Mouse (Mus musculus) thymus, postnatal 0 days (tissue): ENCODE results near the gene Stxbp3. TPM values are rescaled to one million over a fixed set of nuclear protein-coding genes. Genes with fewer than 3 reads are reported as not detected.
"Not testable (repeated sequence)": the region's sequence is repeated elsewhere in the genome, so short reads cannot be mapped to it uniquely, and the experiment has no call there.

Experiments
- DNase-seq: peaks from one replicate; pipeline ENCODE4 v3.0.0-alpha.2; 2015; ENCODE audit warnings: low spot score
- polyA plus RNA-seq: library from polyadenylated mRNA; unstranded; fragments of >200 nt; fragmentation: Nextera tagmentation; extraction: Ambion mirVana; gene quantifications from 2 replicates; pipeline ENCODE4 v1.2.1, GENCODE M21; 2015

The Stxbp3 gene
- 43.5 and 51.6 TPM in 2 replicates for polyA plus RNA-seq

DNA sequence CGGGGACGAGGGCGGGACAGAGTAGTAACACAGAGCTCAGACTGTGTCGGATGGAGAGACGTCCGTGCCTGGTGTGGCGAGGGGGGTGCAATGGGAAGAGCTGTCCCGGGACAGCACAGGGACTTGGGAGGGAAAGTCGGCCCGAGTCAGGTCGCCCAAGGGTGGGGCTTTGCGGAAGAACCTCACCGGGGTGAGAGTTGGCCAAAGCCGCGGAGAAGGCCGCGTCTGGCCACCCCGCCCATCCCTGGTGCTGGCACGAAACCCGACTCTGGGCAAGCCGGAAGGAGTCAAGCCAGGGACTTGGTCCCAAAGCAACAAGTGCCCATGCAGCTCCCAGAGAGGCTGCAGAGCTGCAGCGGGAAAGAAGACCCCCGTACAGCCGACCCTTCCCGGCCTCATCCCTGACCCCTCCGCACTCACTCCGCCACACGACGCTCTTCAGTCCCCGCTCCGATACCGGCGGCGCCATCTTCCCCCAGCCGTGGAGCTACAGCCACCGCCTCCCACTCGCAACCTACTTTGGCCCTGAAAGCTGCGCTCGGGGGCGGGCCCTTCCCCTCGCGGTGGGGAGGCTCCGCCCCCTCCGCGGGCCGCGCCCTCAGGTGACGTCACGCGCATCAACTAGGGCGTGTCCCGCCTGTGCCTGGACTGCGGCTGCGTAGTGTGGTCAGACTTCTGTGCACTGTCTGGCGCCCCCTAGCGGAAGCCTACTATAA lies at the start of gene Stxbp3:
Gene Stxbp3, minus strand, starts transcription at position 527 of the 716 bp plus-strand sequence.
- peak; percentile 99 for DNase-seq

DNA sequence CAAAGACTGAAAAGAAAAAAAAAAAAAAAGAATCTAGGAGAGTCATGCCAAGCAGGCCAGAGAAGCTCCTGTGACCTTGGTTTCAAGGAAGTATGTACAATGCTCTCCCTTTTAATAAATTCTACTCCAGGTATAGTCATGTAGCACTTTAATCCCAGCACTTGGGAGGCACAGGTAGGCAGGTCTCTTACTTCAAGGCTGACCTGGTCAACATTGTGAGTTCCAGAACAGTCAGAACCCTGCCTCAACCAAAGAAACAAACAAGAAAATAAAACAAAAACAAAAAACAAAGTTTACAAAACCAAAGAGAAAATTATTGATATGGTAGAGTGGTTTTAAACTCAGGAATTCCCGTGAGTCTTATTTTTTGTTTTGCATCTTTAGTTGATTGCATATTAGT lies 49.6 kb upstream of the Stxbp3 start, which contains the start of gene Fndc7:
Gene Fndc7, minus strand, starts transcription at position 101 of the 400 bp plus-strand sequence.
- DNase-seq: no peak

DNA sequence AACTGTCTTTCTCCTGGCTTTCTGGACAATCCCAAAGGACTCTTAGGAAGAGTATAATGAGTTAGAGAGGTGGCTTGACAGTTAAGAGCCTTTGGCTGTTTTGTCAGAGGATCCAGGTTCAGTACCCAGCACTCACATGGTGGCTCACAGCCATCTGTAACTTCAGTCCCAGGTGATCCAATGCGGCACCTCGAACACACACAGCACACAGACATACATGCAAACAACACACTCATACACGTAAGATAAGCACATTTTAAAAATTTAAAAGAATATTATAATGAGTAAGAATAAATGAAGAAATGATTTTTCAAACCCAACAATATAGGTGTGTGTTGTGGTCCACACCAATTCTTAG lies 47.3 kb upstream of the Stxbp3 start:
- no peak for DNase-seq

DNA sequence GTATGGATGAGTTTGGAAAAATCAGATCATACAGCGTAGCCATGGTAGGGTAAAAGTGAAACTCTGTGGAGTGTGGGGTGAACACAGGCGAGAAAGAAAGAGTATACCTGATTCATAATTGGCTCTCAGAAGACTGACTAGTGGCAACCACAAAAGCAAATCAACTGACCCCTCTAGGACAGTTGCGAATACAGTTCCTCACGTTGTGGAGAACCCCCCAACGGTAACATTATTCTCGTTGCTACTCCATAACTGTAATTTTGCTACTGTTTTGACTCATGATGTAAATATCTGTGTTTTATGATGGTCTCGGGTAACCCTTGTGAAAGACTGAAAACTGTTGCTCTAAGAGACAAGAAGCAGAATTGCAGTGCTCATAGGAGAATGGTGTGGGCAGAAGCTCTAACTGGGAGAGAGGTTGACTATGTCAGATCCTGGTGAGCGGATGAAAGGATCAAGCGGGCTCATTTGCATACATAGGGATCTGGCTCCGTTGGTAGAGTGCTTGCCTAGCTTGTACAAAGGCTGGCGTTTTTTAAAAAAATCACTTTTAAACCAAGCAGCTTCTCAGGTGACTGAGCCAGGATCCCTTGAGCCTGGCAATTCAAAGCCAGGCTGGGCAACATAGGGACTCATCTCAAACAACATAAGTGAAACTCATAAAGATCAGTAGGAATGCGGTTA lies 46.8 kb upstream of the Stxbp3 start:
- DNase-seq: no peak

DNA sequence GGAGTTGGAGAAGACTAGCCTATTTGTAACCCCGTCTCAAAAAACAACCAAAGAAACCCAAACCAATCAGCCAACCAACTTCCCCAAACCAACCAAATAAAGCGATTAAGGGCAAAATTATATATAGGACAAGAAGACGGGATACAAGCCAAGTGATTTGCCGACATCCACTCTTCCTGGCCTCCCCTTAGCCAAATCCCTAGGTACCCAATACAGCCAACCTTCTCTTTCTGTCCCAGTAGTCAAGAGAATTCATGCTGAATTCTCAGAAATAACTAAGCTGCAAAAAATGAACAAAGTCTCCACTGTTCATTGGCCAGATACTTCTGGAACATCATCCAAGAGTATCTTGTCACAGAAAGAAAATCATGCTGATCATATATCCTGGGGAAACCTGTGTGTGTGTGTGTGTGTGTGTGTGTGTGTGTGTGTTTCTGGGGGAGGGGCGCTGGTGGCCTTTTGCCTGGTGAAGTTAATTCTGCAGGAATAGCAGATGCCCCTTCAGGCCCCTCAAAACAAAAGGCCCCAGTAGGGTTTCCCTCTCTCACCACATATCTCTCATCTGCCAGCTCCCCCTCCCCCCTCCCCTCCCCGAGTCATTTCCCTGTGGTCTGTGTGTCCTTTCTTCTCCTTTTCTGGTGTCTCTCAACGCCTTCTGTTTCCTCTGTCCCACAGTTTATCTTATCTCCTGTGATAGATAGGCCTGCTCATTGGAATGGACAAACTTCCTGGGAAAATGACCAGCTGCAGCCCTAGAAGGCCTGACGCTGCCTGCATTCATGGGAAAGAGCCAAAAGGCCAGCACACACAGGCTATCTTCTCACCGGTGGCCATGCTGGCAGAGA lies 45.6 kb upstream of the Stxbp3 start:
- peak; percentile 51 for DNase-seq

DNA sequence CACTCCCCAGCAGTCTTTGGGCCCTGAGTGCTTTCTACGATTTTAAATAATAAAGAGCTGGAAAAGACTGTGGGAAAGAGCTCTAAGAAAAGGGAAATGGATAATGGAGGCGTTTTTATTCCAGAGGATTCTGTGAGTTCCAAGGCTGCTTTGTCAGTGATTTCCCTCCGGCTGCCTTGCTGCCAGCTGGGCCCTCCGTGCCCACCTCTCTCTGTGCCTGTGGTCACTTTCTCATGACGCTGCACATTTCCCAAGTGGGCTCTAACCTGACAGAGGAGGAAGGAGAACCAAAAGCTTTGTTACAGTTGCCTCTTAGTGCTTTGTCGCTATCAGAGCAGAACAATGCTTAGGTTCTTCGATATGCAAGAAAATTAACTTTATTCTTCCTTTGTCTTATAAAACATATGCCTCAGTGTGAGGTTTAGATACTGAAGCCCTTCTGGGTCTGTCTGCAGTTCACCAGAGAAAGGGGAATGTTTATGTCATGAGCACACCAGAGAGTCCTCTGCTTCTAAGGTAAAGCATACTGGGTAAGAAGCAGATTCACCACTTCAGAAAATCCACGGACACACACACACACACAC lies 44.5 kb upstream of the Stxbp3 start:
- no peak for DNase-seq

DNA sequence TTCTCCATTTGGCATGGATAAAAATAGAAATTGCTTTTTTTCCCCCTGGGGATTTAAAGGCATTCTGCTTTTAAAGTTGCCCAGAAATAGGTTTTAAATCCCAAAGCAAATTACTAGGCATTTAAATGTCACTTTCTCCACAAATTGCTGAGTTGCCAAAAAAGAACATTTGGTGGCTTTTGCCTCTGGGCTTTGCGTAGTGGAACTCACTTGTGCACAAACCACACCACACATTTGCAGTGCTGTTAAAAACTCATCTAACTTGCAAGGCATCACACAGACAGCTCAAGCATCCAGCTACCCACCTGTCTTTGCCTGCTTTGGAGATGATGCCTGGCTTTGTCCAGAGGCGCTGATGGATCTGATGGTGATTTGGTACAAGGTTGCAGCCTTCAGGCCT lies 42.7 kb upstream of the Stxbp3 start:
- no peak for DNase-seq

DNA sequence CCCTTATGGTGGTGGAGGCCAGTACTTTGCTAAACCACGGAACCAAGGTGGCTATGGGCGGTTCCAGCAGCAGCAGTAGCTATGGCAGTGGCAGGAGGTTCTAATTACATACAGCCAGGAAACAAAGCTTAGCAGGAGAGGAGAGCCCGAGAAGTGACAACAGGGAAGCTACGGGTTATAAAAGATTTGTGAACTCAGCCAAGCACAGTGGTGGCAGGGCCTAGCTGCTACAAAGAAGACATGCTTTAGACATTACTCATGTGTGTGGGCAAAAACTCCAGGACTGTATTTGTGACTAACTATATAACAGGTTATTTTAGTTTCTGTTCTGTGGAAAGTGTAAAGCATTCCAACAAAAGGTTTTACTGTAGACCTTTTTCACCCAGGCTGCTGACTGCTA lies 41.5 kb upstream of the Stxbp3 start:
- not testable (repeated sequence) for DNase-seq

DNA sequence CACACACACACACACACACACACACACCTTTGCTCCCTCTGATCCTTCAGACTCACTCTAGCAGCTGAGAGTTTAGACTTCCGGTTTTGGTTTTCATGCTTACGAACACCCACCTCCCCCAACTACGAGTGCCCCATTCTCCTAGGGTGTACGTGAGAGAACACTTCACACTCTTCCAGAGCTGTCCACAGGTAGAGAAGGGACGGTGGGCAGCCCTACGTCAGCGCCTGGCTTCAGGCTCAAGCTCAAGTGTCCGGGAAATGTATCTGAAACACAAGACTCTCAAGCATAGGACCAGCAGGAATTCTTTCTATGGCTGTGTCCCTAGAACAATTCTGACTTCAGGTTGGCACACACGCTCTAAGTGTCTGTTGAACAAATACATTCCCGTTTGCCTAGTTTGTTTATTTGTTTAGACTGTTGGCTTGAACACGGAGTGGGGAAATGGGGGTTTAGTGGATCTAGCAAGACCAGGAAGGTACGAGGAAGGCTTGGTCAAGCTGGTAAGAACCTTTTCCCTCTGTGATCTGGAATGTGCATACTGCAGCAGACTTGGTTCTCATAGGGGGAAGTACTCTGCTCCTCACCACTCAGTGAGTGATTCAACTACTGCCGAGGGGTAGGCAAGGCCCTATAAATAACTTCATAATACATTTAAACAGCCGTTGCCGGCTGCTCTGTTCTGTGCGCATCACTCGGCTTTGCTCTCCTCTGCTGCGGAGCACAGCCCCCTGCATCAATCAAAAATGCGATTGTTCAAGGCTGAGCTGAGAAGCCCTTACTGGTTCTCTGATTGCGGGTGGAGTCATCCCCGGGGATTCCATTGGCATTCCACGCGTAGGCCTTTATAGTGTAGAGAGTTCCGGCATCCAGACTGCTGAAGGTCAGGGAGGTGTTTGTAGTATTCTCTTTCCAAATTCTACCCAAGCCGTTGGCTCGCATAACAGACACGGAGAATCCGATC lies 40.5 kb upstream of the Stxbp3 start:
- DNase-seq: peak; percentile 83

DNA sequence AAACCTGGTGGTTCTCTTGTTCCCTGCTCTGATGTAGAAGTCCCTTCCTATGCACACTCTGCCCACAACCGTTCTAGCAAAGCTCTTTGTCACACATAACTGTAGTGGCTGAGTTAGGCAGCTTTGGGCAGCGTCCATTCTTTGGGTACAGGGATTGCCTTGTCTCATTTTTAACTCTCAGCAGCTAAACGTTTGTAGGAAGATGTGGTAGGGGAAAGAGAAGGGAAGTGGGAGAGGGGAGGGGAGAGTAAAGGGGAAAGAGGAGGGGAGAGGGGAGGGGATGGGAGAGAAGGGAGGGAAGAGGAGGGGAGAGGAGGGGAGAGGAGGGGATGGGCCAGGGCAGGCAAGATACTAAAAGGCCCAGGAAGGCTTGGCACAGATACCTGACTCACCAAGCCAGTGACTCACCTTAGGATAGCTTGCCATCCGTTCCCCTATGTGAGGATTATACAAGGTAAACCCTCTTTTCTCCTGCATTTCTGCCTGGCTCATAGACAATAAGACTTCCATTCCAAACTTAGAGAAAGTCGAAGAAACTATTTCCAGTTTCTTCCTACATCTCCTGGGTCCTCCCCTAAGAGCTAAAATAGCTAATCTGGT lies 39.6 kb upstream of the Stxbp3 start:
- DNase-seq: peak; percentile 26

DNA sequence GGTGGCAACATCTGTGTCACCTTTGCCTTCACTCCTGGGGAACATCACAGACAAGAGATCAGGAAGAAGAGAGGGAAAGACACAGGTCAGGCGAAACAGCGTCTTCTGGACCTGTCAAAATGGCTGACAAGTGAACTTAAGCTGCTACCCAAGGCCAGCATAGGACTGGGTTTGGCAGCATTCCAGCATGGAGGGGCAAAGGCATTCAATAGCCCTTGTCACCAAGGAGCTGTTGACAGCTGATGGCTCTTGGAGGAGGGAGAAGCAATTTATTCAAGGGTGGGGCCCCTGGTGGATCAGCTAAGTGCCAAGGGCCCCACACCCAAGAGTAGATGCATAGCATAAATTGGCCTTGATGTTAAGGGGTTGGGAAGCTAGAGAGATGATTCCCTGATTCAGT lies 38.8 kb upstream of the Stxbp3 start:
- no peak for DNase-seq

DNA sequence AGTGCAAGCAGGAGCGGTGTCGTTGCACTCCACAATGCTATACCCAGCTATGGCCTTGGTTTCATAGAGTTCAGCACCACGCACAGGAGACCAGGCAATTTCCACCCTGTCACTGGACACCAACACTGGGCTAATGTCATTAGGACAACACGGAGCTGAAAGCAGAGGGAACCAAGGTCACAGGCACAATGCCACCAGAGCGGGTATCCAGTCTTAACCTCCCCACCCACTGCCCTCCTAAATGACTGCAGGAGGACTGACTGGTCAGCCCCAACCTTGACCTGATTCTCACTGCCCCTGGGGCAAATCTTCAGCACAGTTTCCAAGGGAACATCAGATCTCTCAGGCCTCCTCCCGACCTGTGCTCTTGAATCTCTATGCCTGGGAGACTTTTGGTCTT lies 30.3 kb upstream of the Stxbp3 start:
- DNase-seq: no peak

DNA sequence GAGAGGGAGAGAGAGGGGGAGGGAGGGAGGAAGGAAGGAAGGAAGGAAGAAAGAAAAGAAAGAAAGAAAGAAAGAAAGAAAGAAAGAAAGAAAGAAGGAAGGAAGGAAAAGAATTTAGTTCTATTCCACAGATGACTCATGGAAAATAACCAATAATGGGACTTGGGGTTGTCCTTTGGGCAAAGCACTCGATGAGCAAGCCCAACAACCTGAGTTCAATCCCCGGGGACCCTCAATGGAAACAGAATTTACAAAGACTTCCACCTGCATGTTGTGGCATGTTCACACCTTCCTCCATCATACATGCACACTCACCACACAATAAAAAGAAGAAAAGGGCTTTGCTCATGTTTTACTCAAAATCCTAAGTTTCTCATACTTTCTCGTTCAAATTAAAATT lies 27.1 kb upstream of the Stxbp3 start:
- DNase-seq: no peak

DNA sequence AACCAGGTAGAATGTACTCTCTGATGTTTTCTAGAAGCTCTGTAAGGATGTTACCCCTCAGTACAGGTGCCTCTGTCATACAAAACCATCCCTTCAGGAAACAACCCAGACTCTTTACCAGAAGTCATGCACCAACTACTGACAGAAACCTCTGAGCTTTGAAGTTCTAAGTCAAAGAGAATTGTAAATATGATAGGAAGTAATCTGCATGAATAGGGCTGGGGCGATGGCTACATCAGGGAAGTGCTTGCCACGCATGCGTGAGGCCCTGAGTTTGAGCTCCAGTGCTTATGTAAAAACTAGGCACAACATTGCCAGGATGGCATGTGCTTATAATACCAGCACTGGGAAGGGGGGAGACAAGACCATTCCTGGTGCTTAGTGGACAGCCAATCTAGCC lies 25.4 kb upstream of the Stxbp3 start:
- DNase-seq: peak; percentile 76

DNA sequence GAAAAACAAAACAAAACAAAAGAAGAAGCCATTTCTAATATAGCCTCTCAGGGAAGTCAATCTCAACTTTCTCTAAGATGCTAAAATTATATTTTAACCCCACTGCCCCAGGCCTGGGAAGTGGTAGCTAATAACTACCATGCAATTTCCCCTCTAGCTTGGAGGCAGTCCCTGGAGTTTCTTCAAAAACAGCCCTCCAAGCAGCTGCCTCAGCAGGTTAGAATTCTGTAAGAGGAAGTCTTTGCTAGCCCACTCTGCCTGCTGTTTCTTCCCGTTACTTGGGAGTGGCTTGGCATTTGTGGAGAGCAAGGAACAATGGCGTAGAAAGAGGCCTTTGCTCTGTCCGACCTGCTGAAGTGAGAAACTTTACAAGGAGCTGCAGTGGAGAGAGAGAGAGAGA lies 24.8 kb upstream of the Stxbp3 start:
- no peak for DNase-seq

DNA sequence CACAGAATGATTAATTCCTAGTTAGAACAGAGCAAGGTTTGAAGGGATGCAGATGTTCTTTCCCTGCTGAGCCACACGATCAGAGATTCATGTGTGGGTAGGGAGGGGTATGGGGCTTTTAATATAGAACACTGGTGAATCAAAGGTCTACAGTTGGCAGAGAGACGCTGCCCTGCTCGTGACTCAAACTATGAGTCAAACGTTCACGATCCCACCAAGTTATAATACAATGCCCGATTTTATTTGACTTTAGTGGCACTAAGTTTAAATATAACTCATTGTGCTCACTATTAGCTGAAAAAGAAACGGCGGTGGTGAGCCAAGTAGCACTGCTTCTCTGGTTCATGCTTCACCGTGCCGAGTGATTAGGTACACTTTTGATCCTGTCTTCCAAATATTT lies 22.8 kb upstream of the Stxbp3 start:
- DNase-seq: no peak

DNA sequence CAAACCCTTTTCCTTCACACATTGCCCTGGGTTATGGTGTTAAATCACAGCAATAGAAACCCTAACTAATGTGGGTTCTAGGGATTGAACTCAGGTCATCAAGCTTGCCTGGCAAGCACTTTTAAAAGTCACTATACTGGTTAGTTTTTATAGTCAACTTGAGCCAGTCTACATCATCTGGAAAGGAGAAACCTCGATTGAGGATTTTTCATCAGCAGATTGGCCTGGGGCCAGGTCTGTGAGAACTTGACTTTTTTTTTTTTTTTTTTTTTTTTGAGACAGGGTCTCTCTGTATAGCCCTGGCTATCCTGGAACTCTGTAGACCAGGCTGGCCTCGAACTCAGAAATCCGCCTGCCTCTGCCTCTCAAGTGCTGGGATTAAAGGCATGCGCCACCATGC lies 22.0 kb upstream of the Stxbp3 start:
- not testable (repeated sequence) for DNase-seq

DNA sequence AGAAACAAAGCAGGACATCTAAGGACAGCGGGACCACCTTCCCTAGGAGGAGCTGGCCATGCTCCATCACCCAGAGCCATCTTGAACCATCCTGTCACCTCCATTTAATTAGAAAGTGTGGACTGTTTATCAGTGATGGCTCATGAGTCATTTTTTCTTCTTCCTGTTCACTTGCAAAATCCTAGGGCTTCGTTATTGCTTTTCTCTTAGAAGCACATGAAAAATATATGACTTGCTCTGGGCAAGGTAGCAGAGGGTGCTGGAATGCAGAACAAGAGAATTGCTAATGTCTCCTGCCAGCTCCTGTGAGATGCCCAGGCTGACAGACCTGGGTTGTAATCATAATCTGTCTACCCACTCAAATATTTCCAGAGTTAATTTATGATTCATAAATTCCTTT lies 20.5 kb upstream of the Stxbp3 start:
- no peak for DNase-seq

DNA sequence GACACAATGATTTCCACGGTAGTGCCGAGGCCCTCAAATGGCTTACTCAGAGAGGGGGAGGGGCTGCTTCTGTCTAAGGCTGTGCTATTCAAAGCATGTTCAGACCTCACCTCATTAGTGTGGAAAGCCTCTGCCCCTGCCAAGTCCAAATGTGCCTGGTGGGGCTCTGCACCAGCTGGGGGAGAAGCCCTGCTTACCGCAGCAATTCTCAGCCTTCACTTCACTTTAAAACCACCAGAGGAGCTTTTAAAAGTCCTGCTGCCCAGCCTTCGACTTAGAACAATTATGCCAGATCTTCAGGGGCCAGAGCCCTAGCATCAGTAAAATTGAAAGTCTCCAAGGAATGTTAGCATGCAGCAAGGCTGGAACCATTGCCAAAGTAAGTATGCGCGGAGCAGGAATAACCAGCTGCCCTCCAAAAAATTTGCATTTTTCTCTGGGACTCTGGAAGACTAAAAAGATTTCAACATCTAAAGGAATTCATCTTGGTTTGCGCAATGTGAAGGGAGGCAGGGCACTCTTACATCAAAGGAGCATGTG lies 18.0 kb upstream of the Stxbp3 start:
- DNase-seq: no peak

DNA sequence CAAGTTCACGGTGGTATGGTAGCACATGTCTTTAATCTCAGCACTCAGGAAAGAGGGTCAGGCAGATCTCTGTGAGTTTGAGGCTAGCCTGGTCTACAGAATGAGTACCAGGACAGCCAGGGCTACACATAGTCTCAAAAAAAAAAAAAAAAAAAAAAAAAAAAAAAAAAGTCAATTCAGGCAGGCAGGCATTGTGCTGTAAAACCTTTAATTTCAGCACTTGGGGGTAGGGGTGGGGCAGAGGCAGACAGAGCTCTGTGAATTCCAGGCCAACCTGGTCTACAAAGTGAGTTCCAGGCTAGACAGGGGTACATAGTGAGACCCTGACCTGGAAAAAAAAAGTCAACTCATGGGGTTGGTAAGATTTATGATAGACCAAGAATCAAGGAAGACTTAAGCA lies 17.4 kb upstream of the Stxbp3 start:
- no peak for DNase-seq
